Mouse (Mus musculus) layer of hippocampus, adult 9-11 months (tissue): ENCODE measurements around the gene Syne4.

Experiments used
- DNase-seq: peaks from one replicate; pipeline ENCODE4 v3.0.0; 2022

Syne4 gene

GRCm38 (mm10) chr7:30314721-30315155 lies at the start of gene Syne4:
Syne4 (plus strand) TSS chr7:30314807.
- DNase-seq = no peak

GRCm38 (mm10) chr7:30265041-30265440 lies 49.6 kb upstream of the Syne4 start:
- no peak for DNase-seq

GRCm38 (mm10) chr7:30265531-30265930 lies 49.1 kb upstream of the Syne4 start:
- DNase-seq = no peak

- DNase-seq = no peak
Observed at GRCm38 (mm10) chr7:30265935-30266334, 48.7 kb upstream of the Syne4 start.

GRCm38 (mm10) chr7:30266780-30267179 lies 47.8 kb upstream of the Syne4 start:
- DNase-seq = no peak

GRCm38 (mm10) chr7:30269641-30270040 lies 45.0 kb upstream of the Syne4 start:
- no peak for DNase-seq

- no peak for DNase-seq
Observed at GRCm38 (mm10) chr7:30274383-30274782, 40.2 kb upstream of the Syne4 start.

- DNase-seq = no peak
Observed at GRCm38 (mm10) chr7:30278911-30279310, 35.7 kb upstream of the Syne4 start.

- no peak for DNase-seq
Observed at GRCm38 (mm10) chr7:30279536-30279935, 35.1 kb upstream of the Syne4 start.

GRCm38 (mm10) chr7:30279951-30280669 lies 34.5 kb upstream of the Syne4 start, which contains the start of the genes Thap8 and Wdr62:
Thap8 (plus strand) TSS chr7:30280094.
Wdr62 (minus strand) TSS chr7:30280419.
- peak; percentile 92 for DNase-seq

GRCm38 (mm10) chr7:30280670-30281138 lies 33.9 kb upstream of the Syne4 start:
- DNase-seq = peak; percentile 92

- no peak for DNase-seq
Observed at GRCm38 (mm10) chr7:30281522-30281921, 33.1 kb upstream of the Syne4 start.

GRCm38 (mm10) chr7:30282740-30283139 lies 31.9 kb upstream of the Syne4 start:
- DNase-seq = peak; percentile 66

- no peak for DNase-seq
Observed at GRCm38 (mm10) chr7:30286701-30287410, 27.8 kb upstream of the Syne4 start.

- DNase-seq = no peak
Observed at GRCm38 (mm10) chr7:30288046-30288445, 26.6 kb upstream of the Syne4 start.

- no peak for DNase-seq
Observed at GRCm38 (mm10) chr7:30289071-30289713, 25.4 kb upstream of the Syne4 start.

GRCm38 (mm10) chr7:30289714-30290399 lies 24.8 kb upstream of the Syne4 start:
- DNase-seq = peak; percentile 77

GRCm38 (mm10) chr7:30291215-30292131 lies 23.1 kb upstream of the Syne4 start, which contains the start of gene Clip3:
Clip3 (plus strand) TSS chr7:30291728.
- peak; percentile 89 for DNase-seq

GRCm38 (mm10) chr7:30293795-30294194 lies 20.8 kb upstream of the Syne4 start:
- DNase-seq = no peak

GRCm38 (mm10) chr7:30294296-30294695 lies 20.3 kb upstream of the Syne4 start:
- no peak for DNase-seq

GRCm38 (mm10) chr7:30295103-30295502 lies 19.5 kb upstream of the Syne4 start:
- DNase-seq = peak; percentile 70

GRCm38 (mm10) chr7:30296816-30297215 lies 17.8 kb upstream of the Syne4 start:
- DNase-seq = no peak
